Mouse (Mus musculus) layer of hippocampus, postnatal 36 days (tissue): ENCODE measurements around the gene Npw. TPM values are rescaled to one million over a fixed set of nuclear protein-coding genes. Genes with fewer than 3 reads are reported as not detected.
"Not testable (repeated sequence)": the region's sequence is repeated elsewhere in the genome, so short reads cannot be mapped to it uniquely, and the experiment has no call there.

Experiments
- DNase-seq, 2 experiments: peaks; one replicate each; pipeline ENCODE4 v3.0.0; 2022
- total RNA-seq, 2 experiments: library from RNA; stranded (reverse); gene quantifications; 2 replicates each; pipeline ENCODE4 v1.2.3; 2021

The Npw gene
- total RNA-seq, 2 experiments from 2014 or later = 1.7 to 2.9 TPM

- no peak for DNase-seq
Measured at GRCm38 (mm10) chr17:24671346-24671745, 13.1 kb upstream of the Npw start.

- no peak for DNase-seq
Measured at GRCm38 (mm10) chr17:24670246-24670844, 12.1 kb upstream of the Npw start.

GRCm38 (mm10) chr17:24669545-24670245 is 11.4 kb upstream of the Npw start, which contains the start of gene Zfp598:
TSS of gene Zfp598 (plus strand) at chr17:24669687.
- DNase-seq = peak; percentile 93 to 94

DNA sequence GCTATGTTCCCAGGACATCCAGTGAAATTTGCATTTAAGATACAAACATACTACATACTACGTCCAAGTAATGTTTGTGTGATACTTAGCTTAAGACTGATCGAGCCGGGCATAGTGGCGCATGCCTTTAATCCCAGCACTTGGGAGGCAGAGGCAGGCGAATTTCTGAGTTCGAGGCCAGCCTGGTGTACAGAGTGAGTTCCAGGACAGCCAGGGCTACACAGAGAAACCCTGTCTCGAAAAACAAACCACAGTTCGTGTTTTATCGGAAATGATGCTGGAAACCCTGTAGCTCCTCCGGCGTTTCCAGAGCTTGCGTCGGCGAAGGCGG is 10.9 kb upstream of the Npw start:
- not testable (repeated sequence) for DNase-seq

DNA sequence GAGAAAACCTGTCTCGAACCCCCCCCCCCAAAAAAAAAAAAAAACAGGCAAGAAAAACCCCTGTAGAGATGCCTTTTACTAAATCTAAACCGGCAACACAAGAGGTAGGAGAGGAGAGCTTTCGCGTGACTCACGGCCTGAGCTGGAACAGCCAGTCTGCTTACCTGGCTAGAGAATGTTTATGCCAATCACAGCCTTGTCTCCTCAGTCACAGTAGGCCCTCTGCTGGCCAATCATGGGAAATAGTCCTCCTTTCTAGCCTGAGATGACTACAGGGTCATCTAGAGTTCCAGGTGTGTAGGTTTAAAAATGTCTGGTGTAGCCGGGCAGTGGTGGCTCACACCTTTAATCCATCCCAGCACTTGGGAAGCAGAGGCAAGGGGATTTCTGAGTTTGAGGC is 9.2 kb upstream of the Npw start:
- DNase-seq = no peak

DNA sequence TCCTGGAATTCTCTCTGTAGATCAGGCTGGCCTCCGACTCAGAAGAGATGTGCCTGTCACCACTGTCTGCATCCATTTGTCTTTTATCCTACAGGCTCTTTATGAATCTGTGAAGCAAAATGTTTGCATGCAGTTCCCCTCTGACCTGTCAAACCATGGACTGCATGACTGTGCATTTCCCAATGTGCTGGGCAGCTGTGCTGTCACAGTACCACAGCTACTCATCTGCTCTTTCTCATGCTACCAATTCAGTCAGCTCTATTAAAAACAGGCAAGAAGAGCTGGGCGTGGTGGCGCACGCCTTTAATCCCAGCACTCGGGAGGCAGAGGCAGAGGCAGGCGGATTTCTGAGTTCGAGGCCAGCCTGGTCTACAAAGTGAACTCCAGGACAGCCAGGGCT is 8.8 kb upstream of the Npw start:
- not testable (repeated sequence) for DNase-seq

DNA sequence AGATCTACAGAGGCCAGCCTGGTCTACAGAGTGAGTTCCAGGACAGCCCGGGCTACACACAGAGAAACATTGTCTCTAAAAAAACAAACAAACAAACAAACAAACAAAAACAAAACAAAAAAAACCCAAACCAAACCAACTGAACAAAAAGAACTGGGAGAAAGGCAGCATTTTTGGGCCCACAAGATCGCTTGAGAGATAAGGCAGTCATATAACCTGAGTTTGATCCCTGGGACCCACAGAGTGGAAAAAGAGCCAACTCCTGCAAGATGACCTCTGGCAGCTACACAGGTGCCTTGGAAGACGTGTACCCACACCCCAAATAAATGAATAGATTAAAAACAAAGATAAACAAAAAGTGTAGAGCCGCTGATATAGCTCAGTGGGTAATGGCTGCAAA is 3.3 kb downstream of the Npw start:
- no peak for DNase-seq

DNA sequence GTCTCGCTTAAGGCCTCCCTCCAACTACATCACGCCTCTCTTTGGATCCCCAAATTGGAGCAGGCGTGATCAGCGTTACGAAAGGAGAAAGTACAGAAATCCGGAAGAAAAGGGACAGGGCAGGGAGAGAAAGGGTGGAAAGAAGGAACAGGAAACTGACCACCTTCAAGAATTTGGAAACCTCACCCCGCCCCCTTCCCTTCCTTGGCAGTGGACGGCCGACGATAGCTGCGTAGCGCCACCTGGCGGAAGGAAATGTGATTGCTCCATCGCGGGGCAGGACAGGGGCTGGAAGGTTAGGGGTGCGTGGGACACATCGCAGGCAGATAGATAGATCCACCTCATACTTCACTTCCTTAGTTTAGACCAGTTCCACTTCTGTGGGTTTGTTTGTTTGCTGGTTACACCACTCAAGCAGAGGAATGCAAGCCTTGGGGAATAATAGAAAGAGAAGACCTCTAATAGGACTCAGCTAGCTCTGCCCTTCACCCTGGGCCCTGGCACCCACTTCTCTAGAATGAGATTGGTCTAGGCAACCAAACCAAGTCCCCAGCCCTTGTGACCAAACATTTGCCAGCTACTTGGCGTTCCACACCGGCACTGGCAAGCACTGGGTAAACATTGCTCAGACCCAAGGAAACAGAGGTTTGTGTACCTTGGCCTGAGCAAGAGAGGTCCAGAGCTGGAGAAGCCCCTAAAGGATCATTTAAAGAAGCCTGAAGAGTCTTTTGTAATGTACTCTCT is 4.1 kb downstream of the Npw start:
- DNase-seq = peak; percentile 44 to 61

GRCm38 (mm10) chr17:24651835-24652234 is 6.4 kb downstream of the Npw start:
- DNase-seq = no peak

GRCm38 (mm10) chr17:24650766-24651165 is 7.5 kb downstream of the Npw start:
- DNase-seq = no peak

- no peak for DNase-seq
Measured at GRCm38 (mm10) chr17:24650070-24650616, 8.1 kb downstream of the Npw start, which contains the start of gene Slc9a3r2. TSS of gene Slc9a3r2 (minus strand) at chr17:24650327.

GRCm38 (mm10) chr17:24649581-24650069 is 8.6 kb downstream of the Npw start:
- DNase-seq = no peak

DNA sequence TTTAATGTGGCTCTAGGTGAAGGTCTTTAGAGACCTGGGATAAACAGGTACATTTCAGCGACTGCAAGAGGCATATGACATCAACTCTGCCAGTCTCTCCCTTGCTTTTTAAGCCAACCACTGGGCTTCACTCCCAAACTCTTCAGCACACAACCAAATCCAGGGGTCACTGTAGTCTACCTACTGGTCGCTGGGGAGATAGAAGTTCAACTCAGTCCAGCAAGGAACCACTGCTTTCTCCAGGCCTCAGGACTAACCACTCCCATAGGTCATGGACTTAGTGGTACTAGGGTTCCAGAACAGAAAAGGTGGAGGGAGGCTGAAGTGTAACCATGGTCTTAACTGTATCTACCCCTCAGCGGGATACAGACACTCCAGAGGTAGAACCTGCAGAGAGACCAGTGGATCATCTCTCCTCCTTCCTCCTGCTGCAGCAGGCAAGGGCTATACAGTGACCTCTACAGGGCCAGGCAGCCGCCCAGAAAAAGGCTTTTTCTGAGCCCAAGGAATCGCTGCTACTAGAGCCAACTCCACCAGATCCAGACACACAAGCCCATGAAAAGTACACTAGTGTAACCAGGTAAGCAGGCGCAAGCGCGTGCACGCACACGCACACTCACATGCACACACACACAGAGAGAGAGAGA is 9.4 kb downstream of the Npw start:
- DNase-seq = no peak

GRCm38 (mm10) chr17:24647493-24647892 is 10.8 kb downstream of the Npw start:
- no peak for DNase-seq

GRCm38 (mm10) chr17:24646381-24646780 is 11.9 kb downstream of the Npw start:
- no peak for DNase-seq

- DNase-seq = no peak
Measured at GRCm38 (mm10) chr17:24645916-24646315, 12.3 kb downstream of the Npw start.

- no peak for DNase-seq
Measured at GRCm38 (mm10) chr17:24644875-24645721, 13.2 kb downstream of the Npw start.

GRCm38 (mm10) chr17:24644030-24644715 is 14.1 kb downstream of the Npw start:
- DNase-seq = no peak

DNA sequence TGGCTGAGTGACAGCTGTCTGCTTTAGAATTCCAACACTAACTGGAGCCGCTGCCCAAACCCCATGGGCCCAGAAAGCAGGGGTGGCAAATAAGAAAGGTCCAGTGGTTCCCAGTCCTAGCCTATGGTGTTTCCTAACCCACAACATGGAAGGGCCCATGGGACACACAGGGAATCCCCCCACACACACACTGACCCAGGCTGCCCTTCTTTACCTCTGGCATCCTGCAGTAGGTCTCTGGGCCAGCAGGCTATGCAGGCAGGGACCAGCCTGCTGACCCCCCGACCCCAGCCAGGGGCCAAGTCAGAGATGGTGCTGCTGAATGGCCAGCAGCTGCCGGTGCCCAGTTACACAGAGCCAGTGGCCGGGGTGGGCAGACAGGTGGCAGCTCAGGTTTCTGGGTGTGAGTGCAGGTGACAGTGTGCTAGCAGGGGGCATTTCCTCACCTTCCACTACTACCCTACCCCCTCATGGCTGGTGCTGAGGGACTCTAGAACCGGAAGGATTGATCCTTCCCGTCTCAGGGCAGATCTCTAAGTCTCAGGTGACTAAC is 15.4 kb downstream of the Npw start:
- DNase-seq = no peak

DNA sequence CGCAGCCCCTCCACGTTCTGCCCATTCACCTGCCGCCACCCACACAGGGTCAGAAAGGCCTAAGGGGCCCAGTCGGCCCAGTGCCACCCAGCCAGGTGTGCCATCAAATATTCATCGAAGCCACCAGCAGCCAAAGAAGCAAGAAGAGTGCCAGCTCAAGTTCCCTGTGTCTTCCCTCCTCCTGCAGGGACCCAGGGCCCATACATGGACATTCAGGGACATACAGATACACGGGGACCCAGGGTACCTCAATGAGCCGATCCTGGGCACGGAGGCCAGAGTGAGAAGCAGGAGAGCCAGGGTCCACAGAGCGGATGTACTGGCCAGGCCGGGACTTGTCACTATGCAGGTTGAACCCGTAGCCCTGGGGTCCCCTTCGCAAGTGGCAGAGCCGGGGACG is 16.3 kb downstream of the Npw start:
- no peak for DNase-seq

DNA sequence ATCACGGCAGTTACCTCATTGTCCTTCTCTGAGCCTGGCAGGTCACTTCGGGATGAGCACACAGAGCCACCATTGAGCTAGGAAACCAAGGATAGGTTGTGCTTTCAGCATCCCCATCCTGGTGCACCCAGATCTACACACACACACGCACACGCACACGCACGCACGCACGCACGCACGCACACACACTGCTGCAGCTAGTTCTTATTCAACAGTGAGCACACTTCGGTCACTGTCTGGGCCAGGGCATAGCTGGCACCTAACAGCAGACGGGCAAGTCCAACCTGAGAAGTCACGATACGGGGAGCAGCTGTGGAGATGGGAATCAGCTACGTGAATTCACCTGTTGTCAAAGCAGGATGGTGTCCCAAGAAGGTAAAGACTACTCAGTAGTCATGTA is 17.7 kb downstream of the Npw start:
- DNase-seq = no peak
